Comparison of ENCODE assay signal across 8 mouse cellular contexts in genomic region chr4:156033476-156034119, GRCm38 (mm10). TPM values are rescaled to one million over a fixed set of nuclear protein-coding genes. Genes with fewer than 3 reads are reported as not detected.
DNase-seq lines count a peak whose midpoint lies in the region; ATAC-seq and TF ChIP-seq lines count a peak whose summit lies in the region.

No protein-coding gene starts in this region.

- TF ChIP-seq POLR2A in embryonic fibroblast, embryonic 13.5 days (IDR thresholded peaks at IDR 0.05; ENCODE audit: low read depth, low read length): no peak

- H3K9me3 ChIP-seq in forebrain, embryonic 10.5 days: no peaks in the 10 kb centered on the region
- no peaks in the 10 kb centered on the region for H3K9me3 ChIP-seq in forebrain, embryonic 16.5 days (ENCODE audit: control insufficient read depth, low read length)
- H3K9me3 ChIP-seq in liver, embryonic 13.5 days (replicated peaks): no peaks in the 10 kb centered on the region

- H3K4me2 ChIP-seq in forebrain, embryonic 16.5 days (ENCODE audit: low read length): no peak overlapping the region
- no peak overlapping the region for H3K4me2 ChIP-seq in liver, embryonic 13.5 days

- H3K4me1 ChIP-seq in forebrain, embryonic 10.5 days: peaks cover 51% of the 10 kb centered on the region
- H3K4me1 ChIP-seq in forebrain, embryonic 16.5 days (replicated peaks; ENCODE audit: control insufficient read depth, insufficient read depth, low read length): peaks cover 25% of the 10 kb centered on the region
- H3K4me1 ChIP-seq in embryonic fibroblast, embryonic 13.5 days (ENCODE audit: control insufficient read depth, insufficient read depth, low read length): 0 out of 2 replicates have a peak, but pooled peaks cover 4% of the 10 kb centered on the region
- H3K4me1 ChIP-seq in liver, embryonic 13.5 days (replicated peaks): peaks cover 28% of the 10 kb centered on the region

- H3K27me3 ChIP-seq in forebrain, embryonic 10.5 days (ENCODE audit: poor library complexity, severe bottlenecking): peaks cover 38% of the 10 kb centered on the region
- peaks cover 19% of the 10 kb centered on the region for H3K27me3 ChIP-seq in forebrain, embryonic 16.5 days (replicated peaks; ENCODE audit: control insufficient read depth, insufficient read depth, low read length)
- H3K27me3 ChIP-seq in liver, embryonic 13.5 days: peaks cover 28% of the 10 kb centered on the region

- H3K36me3 ChIP-seq in forebrain, embryonic 10.5 days (replicated peaks): peaks cover 7% of the 10 kb centered on the region
- no peaks in the 10 kb centered on the region for H3K36me3 ChIP-seq in forebrain, embryonic 16.5 days (ENCODE audit: control insufficient read depth, insufficient read depth)
- H3K36me3 ChIP-seq in liver, embryonic 13.5 days: no peaks in the 10 kb centered on the region

- TF ChIP-seq CTCF in embryonic fibroblast, embryonic 13.5 days (IDR thresholded peaks at IDR 0.05; ENCODE audit: borderline replicate concordance, insufficient read depth, low read length): peak; percentile 46; the same call in 1 of the 2 replicates

- no peak overlapping the region for H3K9ac ChIP-seq in forebrain, embryonic 16.5 days (replicated peaks; ENCODE audit: low read depth, low read length)
- no peak overlapping the region for H3K9ac ChIP-seq in liver, embryonic 13.5 days

- 52% methylated on average over 6 of the region's 6 CpGs for WGBS in forebrain, embryonic 10.5 days
- 53% methylated on average over 6 of the region's 6 CpGs for WGBS in forebrain, embryonic 16.5 days
- WGBS in liver, embryonic 13.5 days (ENCODE audit: insufficient replicate concordance): 30% methylated on average over 6 of the region's 6 CpGs

- no peak overlapping the region for H3K4me3 ChIP-seq in forebrain, embryonic 10.5 days
- no peak overlapping the region for H3K4me3 ChIP-seq in forebrain, embryonic 16.5 days (replicated peaks; ENCODE audit: low read length)
- no peak overlapping the region for H3K4me3 ChIP-seq in embryonic fibroblast, embryonic 13.5 days (ENCODE audit: insufficient read depth, low read length)
- H3K4me3 ChIP-seq in liver, embryonic 13.5 days (replicated peaks): no peak overlapping the region

- ATAC-seq in forebrain, embryonic 16.5 days: no peak
- ATAC-seq in liver, embryonic 13.5 days (ENCODE audit: low read depth): no peak

- DNase-seq in forebrain, embryonic 10.5 days (ENCODE audit: extremely low spot score, low spot score): peak; percentile 36
- peak; percentile 90 for DNase-seq in 416B (ENCODE audit: low read depth)
- DNase-seq in adrenal gland, postnatal 36 days: peak; percentile 44 to 77
- DNase-seq in liver, embryonic 13.5 days: peak; percentile 31
- DNase-seq in spleen, adult 12 weeks (ENCODE audit: low spot score): peak; percentile 39
- DNase-seq in layer of hippocampus, adult 11-12 months (ENCODE audit: low spot score): no peak

- no peak overlapping the region for H3K27ac ChIP-seq in forebrain, embryonic 10.5 days
- H3K27ac ChIP-seq in forebrain, embryonic 16.5 days (ENCODE audit: low read length): no peak overlapping the region
- no peak overlapping the region for H3K27ac ChIP-seq in embryonic fibroblast, embryonic 13.5 days (ENCODE audit: insufficient read depth, low read length)
- H3K27ac ChIP-seq in liver, embryonic 13.5 days: no peak overlapping the region

RNA-seq across cellular contexts. Expression of gene Tnfrsf18, which starts 7.6 kb away (rescaled TPM):
- 0.72 and 1.1 TPM in 2 replicates for polyA plus RNA-seq in forebrain, embryonic 10.5 days (2016; fragmentation: Nextera tagmentation; extraction: Ambion mirVana)
- 0.60 and 1.5 TPM in 2 replicates for polyA plus RNA-seq in forebrain, embryonic 16.5 days (2015; fragmentation: Nextera tagmentation; extraction: Ambion mirVana)
- under 1 TPM in 1 of 2 experiments, not detected in 1; 0.40 TPM for total RNA-seq in adrenal gland, postnatal 36 days (2021)
- polyA plus RNA-seq in embryonic fibroblast, embryonic 13.5 days (2011; ENCODE audit: insufficient read length, low read depth, missing spikeins): 1.4 TPM in 1 of 2 replicates, not detected in the other
- polyA plus RNA-seq in liver, embryonic 13.5 days (2015; fragmentation: Nextera tagmentation; extraction: Ambion mirVana): 0.60 and 0.65 TPM in 2 replicates

RNA-seq across cellular contexts. Expression of gene Tnfrsf4, which starts 20.0 kb away (rescaled TPM):
- 0.72 and 1.1 TPM in 2 replicates for polyA plus RNA-seq in forebrain, embryonic 10.5 days (2016; fragmentation: Nextera tagmentation; extraction: Ambion mirVana)
- polyA plus RNA-seq in forebrain, embryonic 16.5 days (2015; fragmentation: Nextera tagmentation; extraction: Ambion mirVana): 1.0 and 1.4 TPM in 2 replicates
- total RNA-seq in adrenal gland, postnatal 36 days (2021): under 1 TPM; 0.43 to 0.89 TPM
- polyA plus RNA-seq in embryonic fibroblast, embryonic 13.5 days (2011; ENCODE audit: insufficient read length, low read depth, missing spikeins): 1.8 and 2.8 TPM in 2 replicates
- 0.09 and 0.20 TPM in 2 replicates for polyA plus RNA-seq in liver, embryonic 13.5 days (2015; fragmentation: Nextera tagmentation; extraction: Ambion mirVana)

RNA-seq across cellular contexts. Expression of gene Ttll10, which starts 25.6 kb away (rescaled TPM):
- 0.10 and 0.41 TPM in 2 replicates for polyA plus RNA-seq in forebrain, embryonic 10.5 days (2016; fragmentation: Nextera tagmentation; extraction: Ambion mirVana)
- polyA plus RNA-seq in forebrain, embryonic 16.5 days (2015; fragmentation: Nextera tagmentation; extraction: Ambion mirVana): not detected in 2 replicates
- total RNA-seq in adrenal gland, postnatal 36 days (2021): under 1 TPM in 1 of 2 experiments, not detected in 1; 0.16 TPM
- polyA plus RNA-seq in embryonic fibroblast, embryonic 13.5 days (2011; ENCODE audit: insufficient read length, low read depth, missing spikeins): not detected in 2 replicates
- 0.12 and 0.20 TPM in 2 replicates for polyA plus RNA-seq in liver, embryonic 13.5 days (2015; fragmentation: Nextera tagmentation; extraction: Ambion mirVana)

RNA-seq across cellular contexts. Expression of gene Sdf4, which starts 40.9 kb away (rescaled TPM):
- polyA plus RNA-seq in forebrain, embryonic 10.5 days (2016; fragmentation: Nextera tagmentation; extraction: Ambion mirVana): 134 and 135 TPM in 2 replicates
- 118 and 125 TPM in 2 replicates for polyA plus RNA-seq in forebrain, embryonic 16.5 days (2015; fragmentation: Nextera tagmentation; extraction: Ambion mirVana)
- 100 to 1,000 TPM; 266 to 276 TPM for total RNA-seq in adrenal gland, postnatal 36 days (2021)
- polyA plus RNA-seq in embryonic fibroblast, embryonic 13.5 days (2011; ENCODE audit: insufficient read length, low read depth, missing spikeins): 172 and 187 TPM in 2 replicates
- polyA plus RNA-seq in liver, embryonic 13.5 days (2015; fragmentation: Nextera tagmentation; extraction: Ambion mirVana): 88.2 and 91.6 TPM in 2 replicates

RNA-seq across cellular contexts. Expression of gene B3galt6, which starts 41.1 kb away (rescaled TPM):
- polyA plus RNA-seq in forebrain, embryonic 10.5 days (2016; fragmentation: Nextera tagmentation; extraction: Ambion mirVana): 12.7 and 14.0 TPM in 2 replicates
- polyA plus RNA-seq in forebrain, embryonic 16.5 days (2015; fragmentation: Nextera tagmentation; extraction: Ambion mirVana): 26.8 and 30.4 TPM in 2 replicates
- 1 to 10 TPM; 7.6 to 8.0 TPM for total RNA-seq in adrenal gland, postnatal 36 days (2021)
- 5.3 and 5.4 TPM in 2 replicates for polyA plus RNA-seq in embryonic fibroblast, embryonic 13.5 days (2011; ENCODE audit: insufficient read length, low read depth, missing spikeins)
- polyA plus RNA-seq in liver, embryonic 13.5 days (2015; fragmentation: Nextera tagmentation; extraction: Ambion mirVana): 5.5 and 6.2 TPM in 2 replicates
